Mouse (Mus musculus): ENCODE data around the gene Tmem230.
"Not testable (repeated sequence)": the region's sequence is repeated elsewhere in the genome, so short reads cannot be mapped to it uniquely, and the experiment has no call there.

Gene Tmem230

GRCm38 (mm10) chr2:132247539-132248313 is at the start of gene Tmem230:
Gene Tmem230, minus strand, starts transcription at chr2:132247807.
- peaks cover 11% of the 10 kb centered on the region for H3K36me3 ChIP-seq (ENCODE audit: control insufficient read depth, insufficient read depth, low read length, poor library complexity, severe bottlenecking)
- no peaks in the 10 kb centered on the region for H3K27me3 ChIP-seq (ENCODE audit: control insufficient read depth, insufficient read depth, low read length, poor library complexity, severe bottlenecking)
- peak; percentile 97 for DNase-seq (ENCODE audit: low read depth, low spot score)

GRCm38 (mm10) chr2:132293694-132294450 is 46.3 kb upstream of the Tmem230 start:
- Histone ChIP-seq H3K27me3 (ENCODE audit: control insufficient read depth, insufficient read depth, low read length, poor library complexity, severe bottlenecking) (no peaks in the 10 kb centered on the region), H3K36me3 (ENCODE audit: control insufficient read depth, insufficient read depth, low read length, poor library complexity, severe bottlenecking) (peaks cover 11% of the 10 kb centered on the region)
- DNase-seq (ENCODE audit: low read depth, low spot score) = no peak

DNA sequence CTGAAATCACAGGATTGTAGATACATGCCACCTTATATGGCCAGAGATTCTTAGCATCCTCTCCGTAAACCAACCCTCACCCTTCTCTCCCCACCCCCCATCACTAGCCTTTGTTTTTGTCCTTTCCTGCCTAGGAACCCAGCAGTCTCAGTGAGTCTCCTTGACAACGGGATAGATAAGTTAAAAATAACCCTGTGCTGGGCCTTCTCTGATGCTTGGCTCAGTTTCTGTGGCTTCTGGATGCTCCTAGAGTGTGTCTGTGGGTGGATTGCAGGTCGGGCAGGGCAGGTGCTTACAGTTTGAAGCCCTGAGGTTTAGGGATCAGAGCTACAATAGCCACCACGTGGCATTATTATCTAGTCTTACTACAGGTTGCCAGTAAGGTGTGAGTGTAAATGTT is 44.5 kb upstream of the Tmem230 start:
- DNase-seq (ENCODE audit: low read depth, low spot score) = no peak
- Histone ChIP-seq H3K27me3 (ENCODE audit: control insufficient read depth, insufficient read depth, low read length, poor library complexity, severe bottlenecking) (no peaks in the 10 kb centered on the region), H3K36me3 (ENCODE audit: control insufficient read depth, insufficient read depth, low read length, poor library complexity, severe bottlenecking) (peaks cover 4% of the 10 kb centered on the region; the same call in 1 of the 2 replicates)

DNA sequence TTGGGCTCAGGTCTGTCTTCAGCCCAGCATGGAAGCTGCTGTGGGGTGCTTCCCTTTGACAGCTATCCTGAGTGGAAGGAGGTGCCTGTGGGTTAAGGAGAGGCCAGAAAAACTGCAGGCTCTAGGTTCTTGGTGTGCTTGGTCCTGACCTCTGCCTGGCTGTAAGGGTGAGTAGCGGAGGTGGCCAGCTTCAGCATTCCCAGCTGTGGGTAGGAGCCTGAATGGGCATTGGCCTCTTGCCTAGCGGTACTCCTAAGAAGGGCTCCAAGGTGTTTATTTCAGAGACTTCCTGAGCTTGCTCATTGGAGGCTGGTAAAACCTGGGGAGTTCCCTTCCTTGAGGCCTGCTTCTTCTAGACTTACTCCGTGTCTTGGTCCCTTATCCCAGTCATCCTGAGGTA is 43.7 kb upstream of the Tmem230 start:
- H3K27me3 ChIP-seq (ENCODE audit: control insufficient read depth, insufficient read depth, low read length, poor library complexity, severe bottlenecking) = no peaks in the 10 kb centered on the region
- peaks cover 4% of the 10 kb centered on the region; the same call in 1 of the 2 replicates for H3K36me3 ChIP-seq (ENCODE audit: control insufficient read depth, insufficient read depth, low read length, poor library complexity, severe bottlenecking)
- DNase-seq (ENCODE audit: low read depth, low spot score) = no peak

- Histone ChIP-seq H3K36me3 (ENCODE audit: control insufficient read depth, insufficient read depth, low read length, poor library complexity, severe bottlenecking) (peaks cover 4% of the 10 kb centered on the region; the same call in 1 of the 2 replicates), H3K27me3 (ENCODE audit: control insufficient read depth, insufficient read depth, low read length, poor library complexity, severe bottlenecking) (no peaks in the 10 kb centered on the region)
- DNase-seq (ENCODE audit: low read depth, low spot score) = no peak
Observed at GRCm38 (mm10) chr2:132290808-132291207, 43.2 kb upstream of the Tmem230 start.

DNA sequence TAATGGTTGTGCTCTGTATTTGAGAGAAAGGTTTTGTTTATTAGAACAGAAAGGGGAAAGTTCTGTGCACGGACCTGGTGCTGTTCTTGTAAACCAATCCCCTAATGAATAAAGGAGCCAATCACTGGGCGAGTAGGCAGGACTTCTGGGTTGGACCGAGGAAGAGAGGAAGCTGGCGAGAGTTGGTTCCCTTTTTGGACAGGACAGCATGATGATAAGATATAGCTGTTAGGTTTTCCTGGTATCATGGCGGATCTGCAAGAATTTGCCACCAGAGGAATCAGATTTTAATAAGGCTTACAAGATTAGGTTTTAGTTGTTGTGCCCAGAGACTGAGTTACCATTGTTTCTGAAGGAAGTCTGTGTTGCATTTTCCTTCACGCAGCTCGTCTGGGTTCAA is 41.6 kb upstream of the Tmem230 start:
- not testable (repeated sequence) for H3K36me3 ChIP-seq (ENCODE audit: control insufficient read depth, insufficient read depth, low read length, poor library complexity, severe bottlenecking); H3K27me3 ChIP-seq (ENCODE audit: control insufficient read depth, insufficient read depth, low read length, poor library complexity, severe bottlenecking)
- DNase-seq (ENCODE audit: low read depth, low spot score) = peak; percentile 18

- Histone ChIP-seq H3K27me3 (ENCODE audit: control insufficient read depth, insufficient read depth, low read length, poor library complexity, severe bottlenecking) (no peaks in the 10 kb centered on the region), H3K36me3 (ENCODE audit: control insufficient read depth, insufficient read depth, low read length, poor library complexity, severe bottlenecking) (no peaks in the 10 kb centered on the region)
- DNase-seq (ENCODE audit: low read depth, low spot score) = peak; percentile 38
Observed at GRCm38 (mm10) chr2:132286376-132287076, 38.9 kb upstream of the Tmem230 start.

- not testable (repeated sequence) for H3K36me3 ChIP-seq (ENCODE audit: control insufficient read depth, insufficient read depth, low read length, poor library complexity, severe bottlenecking); DNase-seq (ENCODE audit: low read depth, low spot score); H3K27me3 ChIP-seq (ENCODE audit: control insufficient read depth, insufficient read depth, low read length, poor library complexity, severe bottlenecking)
Observed at GRCm38 (mm10) chr2:132285722-132286121, 38.1 kb upstream of the Tmem230 start.

DNA sequence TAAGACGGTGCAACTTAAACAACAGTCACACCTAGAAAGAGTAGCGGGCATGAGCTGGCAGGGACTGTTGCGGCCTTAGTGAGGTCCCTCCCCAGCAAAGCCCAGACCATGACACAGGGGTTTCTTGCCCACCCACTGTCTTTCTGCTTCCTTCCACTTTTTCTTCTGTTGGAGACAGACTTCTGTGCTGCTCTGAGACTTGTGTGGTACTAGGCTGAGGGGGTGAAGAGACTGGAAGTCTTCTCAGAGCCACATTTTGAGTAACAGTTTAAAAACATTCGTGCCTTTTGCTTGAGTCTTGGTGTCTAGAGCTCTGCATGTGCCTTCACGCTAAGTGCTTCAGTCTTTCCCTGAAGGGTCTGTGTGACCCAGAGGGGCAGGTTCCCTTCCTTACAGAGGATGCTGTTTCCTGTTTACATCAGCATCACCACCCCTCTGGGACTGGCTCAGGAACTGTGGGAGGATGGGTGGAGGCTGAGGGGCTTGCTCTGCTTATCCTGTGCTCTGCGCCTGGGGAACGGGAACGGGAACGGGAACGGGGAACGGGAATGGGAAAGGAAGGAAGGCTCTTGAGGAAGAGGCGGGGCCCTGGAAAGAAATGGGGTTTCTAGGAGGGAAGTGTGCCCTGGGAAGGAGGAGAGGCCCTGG is 37.0 kb upstream of the Tmem230 start:
- H3K27me3 ChIP-seq (ENCODE audit: control insufficient read depth, insufficient read depth, low read length, poor library complexity, severe bottlenecking) = no peaks in the 10 kb centered on the region
- DNase-seq (ENCODE audit: low read depth, low spot score) = no peak
- no peaks in the 10 kb centered on the region for H3K36me3 ChIP-seq (ENCODE audit: control insufficient read depth, insufficient read depth, low read length, poor library complexity, severe bottlenecking)

GRCm38 (mm10) chr2:132283236-132284070 is 35.8 kb upstream of the Tmem230 start:
- DNase-seq (ENCODE audit: low read depth, low spot score) = no peak
- no peaks in the 10 kb centered on the region for H3K27me3 ChIP-seq (ENCODE audit: control insufficient read depth, insufficient read depth, low read length, poor library complexity, severe bottlenecking)
- H3K36me3 ChIP-seq (ENCODE audit: control insufficient read depth, insufficient read depth, low read length, poor library complexity, severe bottlenecking) = no peaks in the 10 kb centered on the region

- no peak for DNase-seq (ENCODE audit: low read depth, low spot score)
- Histone ChIP-seq H3K36me3 (ENCODE audit: control insufficient read depth, insufficient read depth, low read length, poor library complexity, severe bottlenecking) (no peaks in the 10 kb centered on the region), H3K27me3 (ENCODE audit: control insufficient read depth, insufficient read depth, low read length, poor library complexity, severe bottlenecking) (no peaks in the 10 kb centered on the region)
Observed at GRCm38 (mm10) chr2:132282453-132283174, 35.0 kb upstream of the Tmem230 start.

GRCm38 (mm10) chr2:132281560-132282452 is 34.2 kb upstream of the Tmem230 start:
- peak; percentile 69 for DNase-seq (ENCODE audit: low read depth, low spot score)
- H3K27me3 ChIP-seq (ENCODE audit: control insufficient read depth, insufficient read depth, low read length, poor library complexity, severe bottlenecking) = no peaks in the 10 kb centered on the region
- no peaks in the 10 kb centered on the region for H3K36me3 ChIP-seq (ENCODE audit: control insufficient read depth, insufficient read depth, low read length, poor library complexity, severe bottlenecking)

Data from splenic B cell, adult 2 months (primary cell).